In the genomic region with DNA sequence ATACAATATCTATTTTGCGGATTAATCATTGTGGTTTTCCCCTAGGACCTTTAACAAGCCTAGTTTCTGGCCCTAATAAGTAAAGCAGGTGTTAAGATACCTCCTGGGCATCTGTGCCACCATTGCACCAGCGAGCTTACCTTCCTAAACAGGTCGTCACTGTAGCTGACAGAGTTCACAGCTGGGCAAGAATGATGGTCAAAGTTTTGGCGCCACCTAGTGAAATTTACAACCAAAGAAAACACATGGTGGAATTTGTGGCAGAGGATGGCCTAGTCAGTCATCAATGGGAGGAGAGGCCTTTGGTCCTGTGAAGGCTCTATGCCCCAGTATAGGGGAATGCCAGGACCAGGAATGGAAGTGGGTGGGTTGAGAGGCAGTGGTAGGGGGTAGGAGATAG, we compare ENCODE assay signal across 10 mouse cellular contexts. TPM values are rescaled to one million over a fixed set of nuclear protein-coding genes. Genes with fewer than 3 reads are reported as not detected.
DNase-seq lines count a peak whose midpoint lies in the region; ATAC-seq and TF ChIP-seq lines count a peak whose summit lies in the region.
"Had no signal": no experiment of that assay in that cellular context is flagged by ENCODE, and none has a peak within 500 bp of the region (broad histone marks: within the 10 kb centered on the region; RNA-seq: fewer than 3 reads in every experiment).

No protein-coding gene starts in this region.

- no peaks in the 10 kb centered on the region for H3K9me3 ChIP-seq in kidney, embryonic 15.5 days (replicated peaks)
- H3K9me3 ChIP-seq: neural tube, embryonic 12.5 days had no signal

- TF ChIP-seq CTCF in kidney, adult 2 months (conservative IDR thresholded peaks at IDR 0.05; ENCODE audit: insufficient read depth, insufficient read length, low read depth, low read length): 0 out of 2 replicates have a peak, but pooled peaks have one; percentile 20
- TF ChIP-seq CTCF in heart, adult 2 months (IDR thresholded peaks at IDR 0.05): no peak

- no peak overlapping the region for H3K27ac ChIP-seq in kidney, adult 2 months (ENCODE audit: insufficient read depth, low read depth, low read length)
- H3K27ac ChIP-seq in kidney, embryonic 15.5 days: no peak overlapping the region
- H3K27ac ChIP-seq in heart, adult 2 months: no peak overlapping the region
- H3K27ac ChIP-seq: neural tube, embryonic 12.5 days had no signal

- TF ChIP-seq EP300 in heart, adult 2 months (IDR thresholded peaks at IDR 0.05; ENCODE audit: insufficient read depth, low read depth, low read length): no peak

- H3K4me3 ChIP-seq in kidney, adult 2 months (ENCODE audit: insufficient read depth, low read depth, low read length): no peak overlapping the region
- no peak overlapping the region for H3K4me3 ChIP-seq in kidney, embryonic 15.5 days (replicated peaks)
- H3K4me3 ChIP-seq in heart, adult 2 months: no peak overlapping the region
- H3K4me3 ChIP-seq: neural tube, embryonic 12.5 days had no signal

- H3K4me1 ChIP-seq in kidney, adult 2 months (ENCODE audit: control insufficient read depth, insufficient read depth, low read length): no peaks in the 10 kb centered on the region
- no peaks in the 10 kb centered on the region for H3K4me1 ChIP-seq in kidney, embryonic 15.5 days
- no peaks in the 10 kb centered on the region for H3K4me1 ChIP-seq in heart, adult 2 months (ENCODE audit: control insufficient read depth, insufficient read depth, low read length)
- H3K4me1 ChIP-seq: neural tube, embryonic 12.5 days had no signal

- H3K27me3 ChIP-seq in kidney, adult 2 months (replicated peaks; ENCODE audit: control insufficient read depth, insufficient read depth, low read length): no peaks in the 10 kb centered on the region
- H3K27me3 ChIP-seq in kidney, embryonic 15.5 days: no peaks in the 10 kb centered on the region
- no peaks in the 10 kb centered on the region for H3K27me3 ChIP-seq in heart, adult 2 months (ENCODE audit: control insufficient read depth, insufficient read depth, low read length)
- H3K27me3 ChIP-seq: neural tube, embryonic 12.5 days had no signal

- H3K36me3 ChIP-seq in kidney, adult 2 months (ENCODE audit: control insufficient read depth, insufficient read depth, low read length): no peaks in the 10 kb centered on the region
- H3K36me3 ChIP-seq in kidney, embryonic 15.5 days: no peaks in the 10 kb centered on the region
- H3K36me3 ChIP-seq in heart, adult 2 months (ENCODE audit: control insufficient read depth, insufficient read depth, low read length): no peaks in the 10 kb centered on the region
- H3K36me3 ChIP-seq: neural tube, embryonic 12.5 days had no signal

- H3K79me2 ChIP-seq in heart, adult 2 months (replicated peaks; ENCODE audit: control insufficient read depth, insufficient read depth, low read length): no peaks in the 10 kb centered on the region

- peak; percentile 13 for DNase-seq in kidney, adult 2 months
- peak; percentile 10 for DNase-seq in brain, adult 2 months (ENCODE audit: low read depth, low spot score)
- DNase-seq in heart, adult 2 months: no peak
- no peak for DNase-seq in frontal cortex, postnatal 25 days (ENCODE audit: low spot score in 2 of 2)
- no peak for DNase-seq in heart, postnatal 25 days (ENCODE audit: low spot score)

- 56% methylated on average over 4 of the region's 4 CpGs for WGBS in kidney, adult 2 months
- WGBS in kidney, embryonic 15.5 days: 57% methylated on average over 4 of the region's 4 CpGs
- WGBS in heart, adult 2 months: 54% methylated on average over 4 of the region's 4 CpGs

- H3K9ac ChIP-seq in kidney, embryonic 15.5 days: no peak overlapping the region
- H3K9ac ChIP-seq in heart, adult 2 months (ENCODE audit: low read depth, low read length): no peak overlapping the region
- H3K9ac ChIP-seq: neural tube, embryonic 12.5 days had no signal

- no peak for ATAC-seq in kidney, embryonic 15.5 days (replicated peaks; ENCODE audit: low FRiP score)
- ATAC-seq in CD4-positive, CD25-positive, alpha-beta regulatory T cell, adult 4 months: peak; percentile 53
- ATAC-seq in megakaryocyte-erythroid progenitor cell, adult 5-6 weeks (replicated peaks; ENCODE audit: low FRiP score, low TSS enrichment, poor library complexity, severe bottlenecking): peak; percentile 50; the same call in 1 of the 2 replicates

- intact Hi-C loops in heart, adult 2 months (cut with DNase I): no loop called here
- intact Hi-C loops in heart, postnatal 25 days (cut with DNase I): no loop called here

- no peak overlapping the region for H3K4me2 ChIP-seq in kidney, embryonic 15.5 days
- H3K4me2 ChIP-seq: neural tube, embryonic 12.5 days had no signal

- TF ChIP-seq POLR2A in kidney, adult 2 months (IDR thresholded peaks at IDR 0.05; ENCODE audit: low read depth, low read length): no peak
- no peak for TF ChIP-seq POLR2A in heart, adult 2 months (IDR thresholded peaks at IDR 0.05; ENCODE audit: insufficient read depth, low read depth, low read length)

RNA-seq across cellular contexts. Expression of a gene that starts 41.0 kb away (rescaled TPM):
- 0.04 and 0.06 TPM in 2 replicates for polyA plus RNA-seq in kidney, adult 2 months (2012; rRNA removed)
- polyA plus RNA-seq in kidney, embryonic 15.5 days (2015; fragmentation: Nextera tagmentation; extraction: Ambion mirVana): 0.12 TPM in 1 of 2 replicates, not detected in the other
- polyA plus RNA-seq in CD4-positive, CD25-positive, alpha-beta regulatory T cell, adult 4 months (2017; shearing (Covaris generic)): not detected
- not detected in 2 replicates for total RNA-seq in megakaryocyte-erythroid progenitor cell, adult 5-6 weeks (2014; fragmentation: Nextera tagmentation)
- total RNA-seq in megakaryocyte-erythroid progenitor cell, adult 5-6 weeks (2017): not detected in 2 replicates
- not detected for total RNA-seq in heart, adult 2 months (2021)
- not detected in 2 replicates for polyA plus RNA-seq in heart, adult 2 months (2012; rRNA removed)
- not detected for total RNA-seq in heart, postnatal 25 days (2021)
- polyA plus RNA-seq: large intestine, adult 2 months; neural tube, embryonic 12.5 days had no signal

Comparison
In these comparisons a context has a peak if more than half of its experiments do, and no peak if none do; other contexts are left out.
1. DNase-seq: peak in kidney, adult 2 months (single experiment) and brain, adult 2 months (single experiment); none in heart, adult 2 months (0 of 2), frontal cortex, postnatal 25 days (0 of 2) and heart, postnatal 25 days (single experiment).